Mouse (Mus musculus) CH12.LX (cell line): ENCODE results near the gene E2f3.

Experiments
- EP300 ChIP-seq: IDR thresholded peaks from 2 replicates; pipeline ENCODE4 v1.6.1; 2011; ENCODE audit warnings: low read length, improper control_type of control experiment
- IRF4 ChIP-seq: IDR thresholded peaks from 2 replicates; pipeline ENCODE4 v1.6.1; 2014; ENCODE audit warnings: low read depth, mild to moderate bottlenecking, inconsistent platforms, low read length, improper control_type of control experiment
- POLR2A ChIP-seq: IDR thresholded peaks from 2 replicates; pipeline ENCODE4 v1.6.1; 2011; ENCODE audit warnings: low read depth, mild to moderate bottlenecking, improper control_type of control experiment, low read length
- USF1 ChIP-seq: IDR thresholded peaks from 2 replicates; pipeline ENCODE4 v1.6.1; 2014; ENCODE audit warnings: low read depth, mild to moderate bottlenecking, inconsistent platforms, low read length, improper control_type of control experiment
- ZNF384 ChIP-seq: IDR thresholded peaks from 2 replicates; pipeline ENCODE4 v1.6.1; 2012; ENCODE audit warnings: low read depth, low read length, improper control_type of control experiment, inconsistent platforms

GRCm38 (mm10) chr13:29860087-29860486 lies 125.8 kb downstream of the E2f3 start:
- no peak for TF ChIP-seq ZNF384
- no peak for TF ChIP-seq EP300
- TF ChIP-seq POLR2A, result no peak
- TF ChIP-seq USF1, result no peak
- TF ChIP-seq IRF4, result no peak
